Mouse (Mus musculus) thymus, adult 2 months (tissue): ENCODE data around the gene Slc25a13.

Source experiments
- CTCF ChIP-seq: fragments of 200-500 bp; IDR thresholded peaks from 2 replicates; pipeline ENCODE4 v1.5.1; 2012; ENCODE audit warnings: mild to moderate bottlenecking, control low read depth, low read length, moderate library complexity, borderline replicate concordance; ENCODE audit not compliant: control insufficient read depth, poor library complexity, insufficient read depth; ENCODE audit errors: extremely low read depth
- POLR2A ChIP-seq: fragments of 200-500 bp; IDR thresholded peaks from 2 replicates; pipeline ENCODE4 v1.6.1; 2012; ENCODE audit warnings: mild to moderate bottlenecking, low read length, control low read depth, moderate library complexity; ENCODE audit not compliant: control insufficient read depth, poor library complexity, insufficient read depth; ENCODE audit errors: extremely low read depth

DNA sequence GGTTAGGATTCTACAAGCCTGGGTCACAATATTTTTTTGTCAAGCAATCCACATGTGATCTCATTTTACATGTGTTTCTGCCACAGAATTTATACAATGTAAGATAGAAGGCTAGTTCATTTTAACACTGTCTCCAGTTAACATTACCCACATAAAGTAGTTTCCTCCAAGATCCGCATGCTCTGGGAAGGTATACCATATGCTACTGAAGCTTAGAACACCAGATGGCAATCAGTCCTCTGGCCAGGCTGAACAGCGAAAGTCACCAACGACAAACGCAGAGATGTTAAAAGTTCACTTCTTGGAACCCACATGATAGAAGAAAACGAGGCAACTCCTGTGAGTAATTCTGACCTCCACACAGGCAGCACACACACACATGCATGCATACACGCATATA lies 225.7 kb downstream of the Slc25a13 start:
- TF ChIP-seq CTCF: no peak
- no peak for TF ChIP-seq POLR2A
